Mouse (Mus musculus) megakaryocyte, adult 5-6 weeks (primary cell): ENCODE measurements at regions not wholly inside any gene's neighbourhood (a gene's known extent, or its start where the extent isn't known, plus 50 kb on each side); places are given as distances from the start of the nearest gene placed in this dataset.
"Not testable (repeated sequence)": the region's sequence is repeated elsewhere in the genome, so short reads cannot be mapped to it uniquely, and the experiment has no call there.

Experiments
- ATAC-seq: 2 replicates; pipeline ENCODE4 v1.8.0; 2016; ENCODE audit warnings: mild to moderate bottlenecking, inconsistent platforms; ENCODE audit not compliant: poor library complexity, severe bottlenecking

DNA sequence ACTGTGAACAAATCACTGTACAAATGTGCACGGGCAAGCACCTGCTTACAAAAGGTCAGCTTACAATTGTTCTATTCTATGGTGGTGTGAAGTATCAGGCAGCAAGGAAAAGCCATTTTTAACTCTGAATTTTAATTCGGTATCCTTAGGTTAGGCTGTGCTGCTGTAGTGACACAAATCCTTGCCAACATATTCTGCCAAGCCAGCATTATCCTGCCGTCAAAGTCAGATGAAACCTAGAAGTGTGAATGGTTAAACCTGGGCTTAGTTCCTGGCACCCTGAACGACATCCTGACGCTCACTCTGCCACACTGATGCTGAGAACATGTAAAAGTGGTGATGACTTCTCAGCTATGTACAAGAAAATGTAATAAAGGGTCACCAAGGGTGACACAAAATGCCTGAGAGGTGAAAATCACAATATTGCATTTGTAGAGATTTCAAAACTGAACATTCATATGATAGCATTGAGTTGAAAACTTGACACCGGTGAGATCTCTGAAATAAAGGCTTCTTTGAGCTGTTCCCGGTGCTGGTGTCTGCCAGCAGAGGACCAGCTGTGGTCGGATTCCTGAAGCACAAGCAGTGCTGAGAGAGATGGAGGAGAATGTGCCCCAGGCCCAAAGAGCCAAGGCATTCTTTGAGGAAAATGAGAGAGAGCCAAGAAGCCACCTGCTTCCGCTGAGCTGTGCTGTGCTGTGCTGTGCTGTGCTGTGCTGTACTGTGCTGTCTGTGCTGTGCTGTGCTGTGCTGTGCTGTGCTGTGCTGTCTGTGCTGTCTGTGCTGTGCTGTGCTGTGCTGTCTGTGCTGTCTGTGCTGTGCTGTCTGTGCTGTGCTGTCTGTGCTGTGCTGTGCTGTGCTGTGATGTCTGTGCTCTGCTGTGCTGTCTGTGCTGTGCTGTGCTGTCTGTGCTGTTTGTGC is 195.9 kb downstream of the Tcp10c start:
- ATAC-seq: no peak

DNA sequence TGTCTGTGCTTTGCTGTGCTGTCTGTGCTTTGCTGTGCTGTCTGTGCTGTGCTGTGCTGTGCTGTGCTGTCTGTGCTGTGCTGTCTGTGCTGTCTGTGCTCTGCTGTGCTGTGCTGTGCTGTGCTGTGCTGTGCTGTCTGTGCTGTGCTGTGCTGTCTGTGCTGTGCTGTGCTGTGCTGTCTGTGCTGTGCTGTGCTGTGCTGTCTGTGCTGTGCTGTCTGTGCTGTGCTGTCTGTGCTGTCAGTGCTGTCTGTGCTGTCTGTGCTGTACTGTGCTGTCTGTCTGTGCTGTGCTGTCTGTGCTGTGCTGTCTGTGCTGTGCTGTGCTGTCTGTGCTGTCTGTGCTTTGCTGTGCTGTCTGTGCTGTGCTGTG is 196.5 kb downstream of the Tcp10c start:
- ATAC-seq: peak; percentile 10; the same call in 1 of the 2 replicates

DNA sequence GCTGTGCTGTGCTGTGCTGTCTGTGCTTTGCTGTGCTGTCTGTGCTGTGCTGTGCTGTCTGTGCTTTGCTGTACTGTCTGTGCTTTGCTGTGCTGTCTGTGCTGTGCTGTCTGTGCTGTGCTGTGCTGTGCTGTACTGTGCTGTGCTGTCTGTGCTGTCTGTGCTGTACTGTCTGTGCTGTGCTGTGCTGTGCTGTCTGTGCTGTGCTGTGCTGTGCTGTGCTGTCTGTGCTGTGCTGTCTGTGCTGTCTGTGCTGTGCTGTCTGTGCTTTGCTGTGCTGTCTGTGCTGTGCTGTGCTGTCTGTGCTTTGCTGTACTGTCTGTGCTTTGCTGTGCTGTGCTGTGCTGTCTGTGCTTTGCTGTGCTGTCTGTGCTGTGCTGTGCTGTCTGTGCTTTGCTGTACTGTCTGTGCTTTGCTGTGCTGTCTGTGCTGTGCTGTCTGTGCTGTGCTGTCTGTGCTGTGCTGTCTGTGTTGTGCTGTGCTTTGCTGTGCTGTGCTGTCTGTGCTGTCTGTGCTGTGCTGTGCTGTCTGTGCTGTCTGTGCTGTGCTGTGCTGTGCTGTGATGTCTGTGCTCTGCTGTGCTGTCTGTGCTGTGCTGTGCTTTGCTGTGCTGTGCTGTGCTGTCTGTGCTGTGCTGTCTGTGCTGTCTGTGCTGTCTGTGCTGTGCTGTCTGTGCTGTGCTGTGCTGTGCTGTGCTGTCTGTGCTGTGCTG is 197.5 kb downstream of the Tcp10c start:
- ATAC-seq: peak; percentile 67

DNA sequence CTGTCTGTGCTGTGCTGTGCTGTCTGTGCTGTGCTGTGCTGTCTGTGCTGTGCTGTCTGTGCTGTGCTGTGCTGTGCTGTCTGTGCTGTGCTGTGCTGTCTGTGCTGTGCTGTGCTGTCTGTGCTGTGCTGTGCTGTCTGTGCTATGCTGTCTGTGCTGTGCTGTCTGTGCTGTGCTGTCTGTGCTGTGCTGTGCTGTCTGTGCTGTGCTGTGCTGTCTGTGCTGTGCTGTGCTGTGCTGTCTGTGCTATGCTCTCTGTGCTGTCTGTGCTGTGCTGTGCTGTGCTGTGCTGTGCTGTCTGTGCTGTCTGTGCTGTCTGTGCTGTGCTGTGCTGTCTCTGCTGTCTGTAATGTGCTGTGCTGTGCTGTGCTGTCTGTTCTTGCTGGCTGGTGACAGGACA is 198.5 kb downstream of the Tcp10c start:
- ATAC-seq: peak; percentile 22

DNA sequence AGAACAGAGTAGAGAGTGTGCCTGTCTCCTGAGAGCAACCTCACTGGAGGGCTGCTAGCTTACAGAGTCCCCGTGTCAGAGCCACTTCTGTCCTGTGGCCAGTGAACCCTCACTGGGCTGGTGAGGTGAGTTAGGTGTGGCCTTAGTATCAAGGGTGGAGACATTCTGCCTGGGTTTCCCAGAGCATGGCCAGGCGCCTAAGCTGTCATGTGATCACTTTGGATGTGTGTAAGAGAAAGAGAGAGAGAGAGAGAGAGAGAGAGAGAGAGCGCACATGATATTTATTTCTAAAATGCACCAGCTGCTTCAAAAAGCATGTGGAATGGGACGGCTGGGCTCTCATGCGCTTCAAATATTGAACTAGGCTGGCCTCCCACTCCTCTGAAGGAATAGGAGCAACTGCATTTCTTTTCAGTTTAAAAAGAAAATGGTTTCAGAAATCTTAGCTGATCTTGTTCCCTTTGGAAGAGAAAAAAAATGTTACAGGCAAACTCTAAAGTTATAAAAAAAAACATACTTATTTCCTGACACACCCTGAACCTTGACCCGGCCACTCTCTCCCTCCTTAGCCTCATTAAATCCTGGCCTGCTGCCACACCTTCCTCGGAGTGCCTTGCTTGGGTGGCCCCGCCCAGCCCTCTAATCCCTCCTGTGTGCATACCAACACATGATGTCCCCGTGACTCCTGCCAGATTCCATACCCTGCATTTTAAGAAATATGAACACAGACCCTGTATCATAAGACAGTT is 201.1 kb downstream of the Tcp10c start:
- not testable (repeated sequence) for ATAC-seq

DNA sequence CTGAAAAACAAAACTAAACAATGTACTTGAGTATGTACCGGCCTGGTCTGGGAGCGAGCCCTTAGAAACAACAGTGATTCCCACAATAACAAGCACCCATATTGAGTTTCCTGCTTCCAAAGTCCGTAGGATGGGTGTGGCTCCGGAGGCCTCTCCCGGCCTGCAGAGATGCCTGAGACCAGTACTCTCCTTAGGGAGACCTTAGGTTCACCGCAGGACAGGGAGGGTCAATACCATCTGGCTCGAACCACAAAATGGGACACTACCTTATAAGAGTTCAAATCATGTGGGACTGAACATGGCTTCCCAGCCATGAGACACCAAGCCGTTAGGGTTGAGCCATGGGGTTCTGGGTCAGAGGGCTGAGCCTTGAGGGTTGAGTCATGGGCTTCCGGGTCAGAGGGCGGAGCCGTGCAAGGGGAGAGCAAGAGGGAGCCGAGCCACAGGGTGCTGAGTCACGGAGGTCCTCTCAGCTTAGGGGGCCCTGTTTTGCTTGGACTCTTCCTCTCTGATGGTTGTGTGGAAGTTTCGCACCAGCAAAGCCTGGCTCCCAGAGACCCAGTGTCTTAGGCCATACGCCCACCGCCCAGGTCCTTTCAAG is 201.8 kb downstream of the Tcp10c start:
- ATAC-seq: not testable (repeated sequence)

DNA sequence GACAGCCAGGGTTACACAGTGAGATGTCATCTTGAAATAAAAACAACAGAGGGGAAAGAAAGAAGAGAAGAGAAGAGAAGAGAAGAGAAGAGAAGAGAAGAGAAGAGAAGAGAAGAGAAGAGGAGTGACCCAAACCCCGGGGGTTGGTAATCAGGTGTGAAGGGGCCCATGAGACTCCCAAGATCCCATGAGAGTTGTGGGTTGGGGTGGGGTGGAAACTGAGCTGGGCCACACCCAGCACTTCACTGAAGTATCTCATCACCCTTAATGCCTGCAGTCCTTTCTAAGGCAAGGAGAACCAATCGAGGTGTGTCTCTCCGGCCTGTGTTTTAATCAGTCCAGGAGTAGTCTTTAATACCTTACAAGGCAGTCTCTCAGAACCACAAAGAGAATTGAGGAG is 201.5 kb upstream of the Afdn start:
- no peak for ATAC-seq

DNA sequence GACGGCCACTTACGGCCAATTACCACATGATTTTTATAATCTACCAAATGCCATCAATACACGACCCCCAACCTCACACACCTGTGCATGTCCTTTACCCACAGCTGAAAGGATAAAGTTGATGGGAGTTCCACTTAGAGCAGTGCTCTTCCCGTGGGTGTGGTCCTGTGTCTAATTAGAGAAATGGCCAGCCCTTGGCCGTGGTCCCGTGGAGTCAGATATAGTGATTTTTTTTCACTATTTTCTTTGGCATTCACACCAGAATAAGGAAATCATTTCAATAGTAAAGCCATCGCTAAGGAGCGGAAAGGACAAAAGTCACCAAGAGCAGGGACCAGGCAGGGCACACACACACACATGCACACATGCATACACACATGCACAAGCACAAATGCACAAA is 199.0 kb upstream of the Afdn start:
- no peak for ATAC-seq

DNA sequence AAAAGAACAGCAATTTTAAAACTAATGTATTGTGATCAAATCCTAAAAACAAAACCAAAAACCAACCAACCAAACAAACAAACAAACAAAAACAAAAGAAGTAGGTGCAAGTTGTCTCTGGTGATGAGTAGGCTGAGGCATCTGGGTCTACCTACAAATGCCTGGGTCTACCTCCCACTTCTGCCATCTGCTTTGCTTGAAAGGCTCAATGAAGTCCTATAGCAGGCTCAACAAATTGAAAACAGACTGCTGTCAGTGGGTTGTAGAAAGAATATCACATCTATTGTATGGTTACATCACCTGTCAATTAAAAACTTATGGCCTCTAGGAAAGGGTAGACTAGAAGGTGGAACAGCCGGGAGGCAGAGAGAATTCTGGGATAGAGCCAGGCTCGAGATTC is 197.4 kb upstream of the Afdn start:
- no peak for ATAC-seq

DNA sequence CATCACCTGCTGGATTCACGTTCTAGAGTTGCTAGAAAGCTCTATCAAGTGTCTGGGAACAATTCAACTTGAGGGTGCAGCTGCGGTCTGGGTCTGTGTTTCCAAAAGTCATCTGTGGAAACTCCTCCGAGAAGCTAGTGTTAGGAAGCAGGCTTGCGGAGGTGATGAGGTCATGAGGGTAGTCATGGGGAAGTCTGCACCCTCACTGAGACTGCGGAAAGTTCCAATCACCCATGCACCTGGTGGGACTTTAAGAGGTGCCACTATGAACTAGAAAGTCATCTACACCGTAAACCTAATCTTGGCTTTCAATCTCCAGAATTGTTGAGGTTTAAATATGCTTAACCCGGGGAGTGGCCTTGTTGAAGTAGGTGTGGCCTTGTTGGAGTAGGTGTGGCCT is 195.5 kb upstream of the Afdn start:
- ATAC-seq: no peak

DNA sequence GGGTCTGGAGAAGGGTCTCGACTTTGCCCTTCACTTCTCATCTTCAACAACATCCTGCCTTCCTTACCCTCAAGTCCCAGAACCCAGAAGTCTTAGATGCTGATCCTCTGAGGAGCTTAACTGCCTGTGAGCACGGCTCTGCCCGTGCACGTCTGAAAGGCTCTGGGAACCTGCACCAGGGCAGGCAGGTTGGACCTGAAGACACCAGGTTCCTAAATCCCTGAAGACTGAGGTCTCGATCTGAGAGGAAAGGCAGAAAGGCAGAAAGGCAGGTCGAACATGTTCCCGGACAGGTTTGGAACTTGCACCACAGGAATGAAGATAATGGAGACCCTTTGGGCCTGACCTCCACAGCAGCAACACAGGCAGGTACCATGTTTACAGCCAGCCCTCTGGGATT is 193.7 kb upstream of the Afdn start:
- no peak for ATAC-seq

DNA sequence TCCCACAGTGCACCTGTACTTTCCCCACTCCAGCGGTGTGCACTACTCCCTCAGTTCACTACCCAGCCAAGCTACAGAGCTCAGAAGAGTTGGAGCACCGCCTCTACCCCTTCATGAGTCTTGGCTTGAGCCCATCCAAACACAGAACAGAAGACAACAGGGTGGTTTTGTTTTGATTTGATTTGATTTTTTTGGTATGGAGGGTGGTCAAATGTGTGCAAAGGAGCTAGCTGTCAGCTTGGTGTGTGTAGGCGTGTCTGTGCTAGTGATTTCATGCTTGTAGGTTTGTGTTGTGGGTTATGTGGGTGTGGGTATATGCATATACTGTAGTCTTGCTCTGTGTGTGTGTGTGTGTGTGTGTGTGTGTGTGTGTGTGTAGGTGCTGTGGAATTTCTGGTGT is 193.2 kb upstream of the Afdn start:
- ATAC-seq: no peak

DNA sequence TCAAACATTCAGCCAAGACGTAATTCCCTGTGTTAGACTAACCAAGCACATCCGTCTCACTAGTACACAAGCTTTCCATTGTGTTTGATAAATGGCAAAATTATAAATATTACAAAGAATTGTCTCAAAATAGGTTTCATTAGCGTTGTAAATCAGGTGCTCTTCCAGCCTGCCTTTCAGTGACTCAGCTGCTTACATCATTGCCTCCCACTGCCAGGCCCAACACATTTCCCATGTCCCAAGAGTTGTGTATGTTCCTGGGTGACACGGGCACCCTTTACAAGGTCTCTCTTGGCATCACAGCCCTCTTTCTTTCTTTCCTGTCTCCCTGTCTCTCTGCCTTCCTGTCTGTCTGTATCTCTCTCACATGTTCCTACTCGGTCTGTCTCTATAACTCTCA is 189.5 kb upstream of the Afdn start:
- ATAC-seq: no peak

DNA sequence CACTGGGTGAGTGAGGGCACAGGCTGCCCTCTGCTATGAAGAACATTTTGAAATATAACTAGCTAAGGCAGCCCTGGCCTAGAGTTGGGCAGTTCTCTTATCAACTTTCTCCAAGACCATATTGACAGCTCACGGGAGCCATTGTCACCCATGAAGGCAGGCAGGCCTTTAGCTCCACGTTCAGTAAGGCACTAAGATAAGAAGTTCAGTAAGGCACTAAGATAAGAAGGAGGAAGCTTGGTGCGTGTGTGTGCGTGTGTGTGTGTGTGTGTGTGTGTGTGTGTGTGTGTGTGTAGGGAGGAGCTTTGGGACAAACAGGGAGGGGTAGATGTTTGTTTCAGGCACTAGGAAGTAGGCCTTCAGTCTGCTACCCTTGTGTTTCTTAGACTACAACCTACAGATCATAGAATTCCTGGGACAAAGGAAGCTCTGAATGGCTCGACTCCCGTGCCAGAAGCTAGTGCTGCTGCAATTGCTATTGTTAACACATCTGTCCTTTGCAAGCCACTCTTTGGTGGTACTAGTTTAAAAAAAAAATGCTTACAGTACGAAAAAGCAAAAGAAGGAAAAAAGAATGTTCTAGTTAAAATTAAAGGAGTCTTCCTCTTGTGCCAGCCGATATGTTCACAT is 188.0 kb upstream of the Afdn start:
- 0 out of 2 replicates have a peak, but pooled peaks have one; percentile 14 for ATAC-seq

DNA sequence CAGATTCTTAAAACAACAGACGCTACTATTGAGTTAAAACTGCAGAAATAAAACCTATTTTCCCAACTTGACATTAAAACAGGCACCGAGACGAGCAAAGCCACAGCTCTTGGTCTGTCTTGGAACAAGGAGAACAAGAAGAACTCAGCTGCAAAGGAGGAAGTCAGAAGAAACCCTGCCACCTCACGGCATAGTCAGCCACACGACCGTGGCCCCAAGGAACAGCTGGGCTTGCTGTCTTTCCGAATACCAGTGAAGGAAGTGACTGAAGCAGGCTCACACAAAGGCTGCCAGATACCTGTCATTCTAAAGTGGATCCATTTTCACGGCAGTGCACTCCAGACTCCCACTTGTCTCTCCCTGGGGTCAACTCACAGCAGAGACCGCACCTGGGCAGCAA is 187.3 kb upstream of the Afdn start:
- 0 out of 2 replicates have a peak, but pooled peaks have one; percentile 62 for ATAC-seq

DNA sequence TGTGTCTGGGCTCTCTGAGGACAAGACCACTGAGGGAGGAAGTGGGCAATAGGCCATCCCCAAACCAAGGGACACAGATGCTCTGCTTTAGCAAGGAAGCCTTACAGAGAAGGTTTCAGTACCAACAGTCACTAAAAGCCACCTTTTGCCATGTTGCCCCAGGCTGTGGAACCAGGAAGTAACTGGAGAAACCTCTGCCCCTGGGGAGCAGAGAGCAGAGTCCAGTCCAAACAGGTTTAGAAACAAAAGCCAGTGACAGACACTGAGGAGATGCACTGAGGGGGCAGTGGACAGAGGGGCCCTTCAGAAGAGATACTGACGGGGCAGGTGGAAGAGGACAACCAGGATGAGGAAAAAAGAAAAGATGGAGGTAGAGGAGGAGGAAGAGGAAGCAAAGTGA is 186.2 kb upstream of the Afdn start:
- ATAC-seq: no peak

DNA sequence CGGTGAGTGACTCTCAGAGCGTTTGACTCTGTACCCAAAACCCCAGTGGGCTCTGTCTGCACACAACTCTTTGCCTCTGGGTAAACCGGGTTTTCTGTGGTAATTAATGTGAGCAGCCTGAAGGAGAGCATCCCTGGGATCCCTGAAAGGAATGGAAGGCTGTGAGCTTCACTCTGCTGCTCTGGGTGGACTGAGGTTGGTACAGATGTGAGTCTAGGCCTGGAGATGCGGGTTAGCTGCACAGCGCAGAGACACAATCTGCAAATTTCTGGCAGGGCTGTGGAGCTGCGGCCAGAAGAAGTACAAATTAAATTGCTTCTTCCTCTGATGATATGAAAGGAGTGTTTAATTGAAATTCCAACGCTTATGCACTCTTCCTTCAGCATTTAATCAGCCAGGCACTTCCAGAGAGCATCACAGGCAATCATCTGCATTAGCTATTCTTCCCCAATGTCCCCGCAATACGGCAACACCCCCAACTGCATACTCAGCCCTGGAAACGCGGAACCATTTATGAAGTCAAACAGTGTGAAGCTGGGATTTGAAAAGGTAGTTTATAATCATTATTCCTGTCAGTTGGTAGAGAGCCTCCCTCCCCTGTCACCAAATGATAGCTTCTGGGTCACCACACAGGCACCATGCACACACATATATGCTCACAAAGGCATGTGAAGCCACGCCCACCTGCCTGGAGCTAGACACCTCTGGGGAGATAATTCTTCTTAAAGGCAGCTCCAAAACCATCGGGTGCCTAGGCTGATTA is 185.5 kb upstream of the Afdn start:
- no peak for ATAC-seq

DNA sequence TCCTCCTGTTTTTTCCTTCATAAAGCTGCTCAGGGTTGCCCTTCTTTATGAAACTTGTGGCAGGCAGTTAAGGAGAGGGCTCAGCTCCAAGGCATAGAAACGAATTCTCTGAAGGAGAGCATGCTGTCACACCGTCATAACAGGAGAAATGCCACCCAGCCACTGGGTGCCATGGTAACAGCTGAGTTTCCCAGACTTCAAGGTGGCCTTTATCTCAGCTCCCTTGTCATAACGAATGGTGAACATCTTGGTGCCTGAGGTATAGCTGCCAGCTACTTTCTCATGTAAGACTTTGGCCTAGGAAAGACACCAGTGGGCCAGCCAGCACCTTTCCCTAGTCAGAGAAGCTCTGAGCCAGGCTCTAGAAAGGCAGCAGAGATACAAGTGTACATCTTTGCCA is 182.5 kb upstream of the Afdn start:
- no peak for ATAC-seq

DNA sequence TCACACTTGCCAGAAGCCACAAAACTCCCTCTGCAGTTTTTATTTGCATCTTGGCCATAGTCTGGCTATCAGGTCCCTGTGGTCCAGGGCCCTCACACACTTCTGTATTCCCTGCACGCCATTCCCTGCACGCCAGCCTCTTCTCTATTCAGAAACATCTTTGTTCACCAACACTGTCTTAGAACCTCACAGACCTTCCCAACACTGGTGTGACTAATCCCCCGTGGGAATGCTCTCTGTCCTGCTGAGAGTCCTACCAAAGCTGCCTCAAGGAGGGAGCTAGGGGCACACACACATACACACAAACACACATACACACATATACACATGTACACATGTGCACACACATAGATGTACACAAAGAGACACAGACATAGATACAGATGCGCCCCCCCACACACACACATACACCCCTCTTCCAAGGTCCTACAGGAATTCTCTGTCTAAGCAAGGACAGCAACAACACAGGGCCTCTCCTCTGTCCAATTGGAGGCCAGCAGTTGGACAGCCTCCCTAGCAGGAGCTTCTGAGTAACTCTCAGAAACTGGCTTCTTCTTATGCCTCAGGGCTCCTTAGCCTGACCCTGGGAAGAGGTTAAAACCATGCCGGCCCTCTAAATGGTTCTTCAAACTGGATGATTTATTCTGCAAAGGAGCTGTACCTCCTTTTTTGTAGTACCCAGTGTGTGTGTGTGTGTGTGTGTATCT is 179.0 kb upstream of the Afdn start:
- no peak for ATAC-seq
